Mouse (Mus musculus) gastrocnemius, adult 2 months (tissue): ENCODE data around the gene Rab31. TPM values are rescaled to one million over a fixed set of nuclear protein-coding genes. Genes with fewer than 3 reads are reported as not detected.

Experiments used
- DNase-seq: peaks from one replicate; pipeline ENCODE4 v3.0.0; 2022
- H3K27ac ChIP-seq: fragments of 200-600 bp; 2 replicates; pipeline ENCODE4 v1.8.1; 2022; ENCODE audit warnings: mild to moderate bottlenecking
- H3K4me3 ChIP-seq: fragments of 200-600 bp; 2 replicates; pipeline ENCODE4 v1.8.1; 2022; ENCODE audit warnings: mild to moderate bottlenecking, moderate library complexity
- CTCF ChIP-seq: fragments of 200-600 bp; IDR thresholded peaks from 2 replicates; pipeline ENCODE4 v1.8.1; 2022; ENCODE audit warnings: antibody characterized with exemption, mild to moderate bottlenecking, moderate library complexity
- intact Hi-C: fragments of 180-260 bp; cut with DNase I; formaldehyde crosslinking; loops from one replicate; pipeline ENCODE4 v1.15.1; 2025
- total RNA-seq, 2 experiments: library from RNA; stranded (reverse); gene quantifications; 2 replicates each; pipeline ENCODE4 v1.2.3; 2021

The Rab31 gene
- total RNA-seq, 2 experiments from 2014 or later = 3.4 to 7.4 TPM

- TF ChIP-seq CTCF = no peak
- intact Hi-C loops = loop anchor here (10.0 kb wide), 1 partner anchor 401 kb away; the partner anchor contains the start of gene Ndufv2
- DNase-seq = no peak
- peak overlapping the region; percentile 46 for H3K27ac ChIP-seq
- H3K4me3 ChIP-seq = no peak overlapping the region
These were observed 68.8 kb downstream of the Rab31 start for GRCm38 (mm10) chr17:65703527-65704391.

GRCm38 (mm10) chr17:65701797-65702566 is 70.6 kb downstream of the Rab31 start:
- no peak for TF ChIP-seq CTCF
- peak overlapping the region; percentile 72 for H3K27ac ChIP-seq
- H3K4me3 ChIP-seq = peak overlapping the region; percentile 33
- intact Hi-C loops = loop anchor here (1.0 to 10.0 kb wide), 2 partner anchors 89 to 403 kb away; partner anchors contain the start of genes Ndufv2 and Vapa
- peak; percentile 84 for DNase-seq

- DNase-seq = no peak
- intact Hi-C loops = loop anchor here (10.0 kb wide), 1 partner anchor 403 kb away; the partner anchor contains the start of gene Ndufv2
- Histone ChIP-seq H3K27ac (peak overlapping the region; percentile 72), H3K4me3 (peak overlapping the region; percentile 33; the same call in 1 of the 2 replicates)
- TF ChIP-seq CTCF = no peak
These were observed 71.2 kb downstream of the Rab31 start for GRCm38 (mm10) chr17:65701356-65701755.

- TF ChIP-seq CTCF = no peak
These were observed 72.5 kb downstream of the Rab31 start for GRCm38 (mm10) chr17:65700060-65700459.

GRCm38 (mm10) chr17:65697791-65698463 is 74.6 kb downstream of the Rab31 start:
- no peak for DNase-seq
- Histone ChIP-seq H3K27ac (no peak overlapping the region), H3K4me3 (no peak overlapping the region)
- no peak for TF ChIP-seq CTCF
- intact Hi-C loops = no loop called here

More at GRCm38 (mm10) chr17:65700060-65700459, 72.5 kb downstream of the Rab31 start:
- H3K27ac ChIP-seq = no peak overlapping the region
- H3K4me3 ChIP-seq = no peak overlapping the region
- intact Hi-C loops = loop anchor here (10.0 kb wide), 1 partner anchor 405 kb away; the partner anchor contains the start of gene Ndufv2
- no peak for DNase-seq

- Histone ChIP-seq H3K4me3 (no peak overlapping the region), H3K27ac (no peak overlapping the region)
- no peak for TF ChIP-seq CTCF
- no peak for DNase-seq
- intact Hi-C loops = no loop called here
These were observed 75.6 kb downstream of the Rab31 start for GRCm38 (mm10) chr17:65696939-65697338.

- intact Hi-C loops = no loop called here
- Histone ChIP-seq H3K27ac (no peak overlapping the region), H3K4me3 (no peak overlapping the region)
- TF ChIP-seq CTCF = no peak
- no peak for DNase-seq
These were observed 80.3 kb downstream of the Rab31 start for GRCm38 (mm10) chr17:65692276-65692675.

- no peak for TF ChIP-seq CTCF
- Histone ChIP-seq H3K4me3 (no peak overlapping the region; the same call in 1 of the 2 replicates), H3K27ac (peak overlapping the region; percentile 86)
- intact Hi-C loops = loop anchor here (5.0 kb wide), 1 partner anchor 36 kb away; no protein-coding TSS in a partner anchor
- peak; percentile 78 for DNase-seq
These were observed 88.8 kb downstream of the Rab31 start for GRCm38 (mm10) chr17:65683731-65684130.

- peak overlapping the region; percentile 86 for H3K27ac ChIP-seq
- intact Hi-C loops = loop anchor here (5.0 kb wide), 1 partner anchor 36 kb away; no protein-coding TSS in a partner anchor
- DNase-seq = peak; percentile 49
- no peak for TF ChIP-seq CTCF
- H3K4me3 ChIP-seq = peak overlapping the region; percentile 40
These were observed 89.2 kb downstream of the Rab31 start for GRCm38 (mm10) chr17:65683316-65683715.

- Histone ChIP-seq H3K4me3 (no peak overlapping the region), H3K27ac (peak overlapping the region; percentile 86)
- intact Hi-C loops = loop anchor here (5.0 kb wide), 1 partner anchor 35 kb away; no protein-coding TSS in a partner anchor
- no peak for TF ChIP-seq CTCF
- no peak for DNase-seq
These were observed 90.4 kb downstream of the Rab31 start for GRCm38 (mm10) chr17:65682071-65682680.

- intact Hi-C loops = loop anchor here (5.0 kb wide), 1 partner anchor 34 kb away; no protein-coding TSS in a partner anchor
- Histone ChIP-seq H3K4me3 (no peak overlapping the region), H3K27ac (peak overlapping the region; percentile 48; the same call in 1 of the 2 replicates)
- no peak for DNase-seq
- TF ChIP-seq CTCF = no peak
These were observed 91.0 kb downstream of the Rab31 start for GRCm38 (mm10) chr17:65681516-65681915.
